Mouse (Mus musculus) midbrain, embryonic 13.5 days (tissue): ENCODE data around the gene Elane. TPM values are rescaled to one million over a fixed set of nuclear protein-coding genes. Genes with fewer than 3 reads are reported as not detected.
A peak's percentile ranks its signal among the peaks of the same experiment; 100 is the strongest.

ENCODE experiments used
- ATAC-seq: fragments of 200-750 bp; cut with Nextera tagmentation; 2 replicates; pipeline ENCODE4 v1.8.0; 2017; ENCODE audit warnings: mild to moderate bottlenecking, moderate TSS enrichment, moderate library complexity
- H3K27ac ChIP-seq: fragments of 300-500 bp; sonication (generic); 2 replicates; pipeline ENCODE4 v1.5.1; 2015; ENCODE audit warnings: inconsistent platforms, mild to moderate bottlenecking, moderate library complexity
- H3K27me3 ChIP-seq: fragments of 300-500 bp; sonication (generic); 2 replicates; pipeline ENCODE4 v1.6.1; 2015; ENCODE audit warnings: mild to moderate bottlenecking, inconsistent platforms
- H3K36me3 ChIP-seq: fragments of 300-500 bp; sonication (generic); 2 replicates; pipeline ENCODE4 v1.6.1; 2015; ENCODE audit warnings: mild to moderate bottlenecking, inconsistent platforms
- H3K4me1 ChIP-seq: fragments of 300-500 bp; sonication (generic); replicated peaks from 2 replicates; pipeline ENCODE4 v1.6.1; 2015; ENCODE audit warnings: inconsistent platforms
- H3K4me2 ChIP-seq: fragments of 300-500 bp; sonication (generic); replicated peaks from 2 replicates; pipeline ENCODE4 v1.6.1; 2015; ENCODE audit warnings: moderate library complexity, mild to moderate bottlenecking, inconsistent platforms
- H3K4me3 ChIP-seq: fragments of 300-500 bp; sonication (generic); replicated peaks from 2 replicates; pipeline ENCODE4 v1.5.1; 2015; ENCODE audit warnings: mild to moderate bottlenecking, inconsistent platforms
- H3K9ac ChIP-seq: fragments of 300-500 bp; sonication (generic); replicated peaks from 2 replicates; pipeline ENCODE4 v1.6.1; 2015; ENCODE audit warnings: mild to moderate bottlenecking, inconsistent platforms
- H3K9me3 ChIP-seq: fragments of 300-500 bp; sonication (generic); 2 replicates; pipeline ENCODE4 v1.6.1; 2016; ENCODE audit warnings: mild to moderate bottlenecking, inconsistent platforms
- WGBS: fragments of 180-500 bp; shearing (Covaris S2); methylation state at CpG from one replicate; pipeline ENCODE4 v1.1.7; 2015; 5-methylcytosine and 5-hydroxymethylcytosine counted together
- polyA plus RNA-seq: library from polyadenylated mRNA; unstranded; fragments of >200 nt; fragmentation: Nextera tagmentation; extraction: Ambion mirVana; gene quantifications from 2 replicates; pipeline ENCODE4 v1.2.1, GENCODE M21; 2015

Gene Elane
- polyA plus RNA-seq, 1 experiment from 2014 or later, result not detected

DNA sequence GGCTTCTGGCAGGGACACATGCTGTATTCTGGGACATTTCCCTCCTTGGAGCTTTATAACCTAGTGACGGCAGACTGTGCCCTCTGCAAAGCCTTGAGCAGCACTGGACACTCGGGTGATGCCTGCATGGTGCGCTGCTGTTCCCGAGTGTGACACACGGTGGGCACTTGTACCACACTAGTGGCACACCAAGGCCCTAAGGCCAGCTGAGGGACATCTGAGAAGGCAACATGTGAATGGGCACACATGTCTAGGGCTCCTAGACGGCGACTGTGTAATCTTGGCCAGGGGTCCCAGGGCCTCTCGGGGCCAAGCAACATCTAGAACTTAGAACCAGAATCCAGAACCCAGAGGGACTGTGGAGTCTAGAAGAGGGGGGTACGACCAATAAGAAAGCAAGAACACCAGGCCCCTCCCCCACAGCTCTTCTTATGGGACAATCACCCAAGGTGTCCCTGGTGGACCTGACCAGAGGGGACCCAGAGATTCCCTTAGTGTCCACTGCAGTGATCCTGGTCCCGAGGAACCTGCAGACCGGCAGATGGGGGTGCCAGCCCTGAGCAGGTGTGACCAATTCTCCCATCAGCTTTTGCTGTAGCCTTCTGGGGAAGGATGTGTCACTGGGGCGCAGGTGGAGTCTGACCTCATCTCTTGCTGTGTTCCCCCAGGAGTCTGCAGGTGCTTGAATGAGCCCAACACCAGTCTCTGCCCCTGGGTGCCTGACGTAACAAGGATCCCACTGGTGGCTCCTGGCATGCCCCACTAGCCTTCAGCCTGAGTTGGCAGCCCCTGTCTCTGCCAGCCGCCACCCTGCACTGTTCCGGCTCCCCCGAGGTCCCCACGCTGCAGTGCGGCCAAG, 44.1 kb downstream of the Elane start:
- no peaks in the 10 kb centered on the region for H3K27me3 ChIP-seq
- peaks cover 73% of the 10 kb centered on the region for H3K4me1 ChIP-seq
- peak overlapping the region; percentile 91 for H3K4me2 ChIP-seq
- peaks cover 41% of the 10 kb centered on the region for H3K36me3 ChIP-seq
- H3K27ac ChIP-seq, result no peak overlapping the region
- no peaks in the 10 kb centered on the region for H3K9me3 ChIP-seq
- ATAC-seq, result no peak
- peak overlapping the region; percentile 3; the same call in 1 of the 2 replicates for H3K9ac ChIP-seq
- peak overlapping the region; percentile 81; the same call in 1 of the 2 replicates for H3K4me3 ChIP-seq
- 89% methylated on average over 18 of the region's 18 CpGs for WGBS

DNA sequence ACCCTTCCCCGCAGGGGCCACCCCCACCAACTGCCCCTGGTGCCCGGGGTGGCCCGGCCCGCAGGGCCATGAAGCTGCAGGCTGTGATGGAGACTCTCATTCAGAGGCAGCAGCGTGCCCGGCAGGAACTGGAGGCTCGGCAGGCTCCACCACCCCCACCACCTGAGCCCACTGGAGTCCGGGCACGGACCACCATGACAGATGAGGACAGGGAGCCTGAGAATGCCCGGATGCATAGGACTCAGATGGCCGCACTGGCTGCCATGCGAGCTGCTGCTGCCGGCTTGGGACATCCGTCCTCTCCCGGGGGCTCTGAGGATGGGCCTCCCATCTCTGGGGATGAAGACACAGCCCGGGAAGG, 44.8 kb downstream of the Elane start:
- H3K9ac ChIP-seq, result no peak overlapping the region; the same call in 1 of the 2 replicates
- no peak overlapping the region for H3K4me3 ChIP-seq
- H3K4me2 ChIP-seq, result no peak overlapping the region
- no peak for ATAC-seq
- H3K27ac ChIP-seq, result no peak overlapping the region
- 81% methylated on average over 16 of the region's 16 CpGs for WGBS
- H3K4me1 ChIP-seq, result peaks cover 69% of the 10 kb centered on the region
- H3K27me3 ChIP-seq, result no peaks in the 10 kb centered on the region
- peaks cover 42% of the 10 kb centered on the region for H3K36me3 ChIP-seq
- H3K9me3 ChIP-seq, result no peaks in the 10 kb centered on the region

GRCm38 (mm10) chr10:79931797-79932196, 45.8 kb downstream of the Elane start:
- Histone ChIP-seq H3K4me2 (no peak overlapping the region), H3K4me1 (peaks cover 68% of the 10 kb centered on the region), H3K4me3 (no peak overlapping the region), H3K27ac (no peak overlapping the region; the same call in 1 of the 2 replicates), H3K9ac (0 out of 2 replicates have a peak overlapping the region, but pooled peaks have one; percentile 54), H3K27me3 (no peaks in the 10 kb centered on the region), H3K36me3 (peaks cover 45% of the 10 kb centered on the region), H3K9me3 (no peaks in the 10 kb centered on the region)
- ATAC-seq, result no peak
- WGBS, result 90% methylated on average over 9 of the region's 9 CpGs

DNA sequence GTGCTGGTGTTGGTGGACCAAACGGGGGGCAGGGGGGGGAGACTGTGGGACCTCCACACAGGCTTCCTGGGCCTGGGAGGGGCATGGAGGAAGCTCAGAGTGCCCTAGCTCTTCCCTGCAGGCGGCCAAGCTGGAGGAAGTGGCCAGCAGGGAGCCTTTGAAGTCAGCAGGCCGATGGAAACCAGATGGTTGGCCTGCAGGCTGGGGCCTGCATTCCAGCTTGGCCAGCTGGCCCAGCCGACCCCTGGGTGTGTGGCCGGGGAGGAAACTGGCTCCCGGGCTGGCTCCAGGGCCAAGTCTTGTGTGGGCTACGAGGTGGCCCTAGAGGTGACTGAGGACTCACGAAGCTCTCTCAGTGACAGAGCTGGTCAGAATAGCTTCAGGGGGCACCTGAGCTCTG, 46.7 kb downstream of the Elane start:
- Histone ChIP-seq H3K9me3 (no peaks in the 10 kb centered on the region), H3K4me2 (0 out of 2 replicates have a peak overlapping the region, but pooled peaks have one; percentile 4), H3K4me1 (peaks cover 74% of the 10 kb centered on the region), H3K27me3 (no peaks in the 10 kb centered on the region), H3K36me3 (peaks cover 53% of the 10 kb centered on the region), H3K9ac (peak overlapping the region; percentile 54), H3K4me3 (no peak overlapping the region), H3K27ac (peak overlapping the region; percentile 22)
- ATAC-seq, result no peak
- 19% methylated on average over 8 of the region's 8 CpGs for WGBS

- peaks cover 57% of the 10 kb centered on the region for H3K36me3 ChIP-seq
- peak overlapping the region; percentile 54; the same call in 1 of the 2 replicates for H3K9ac ChIP-seq
- peak overlapping the region; percentile 22; the same call in 1 of the 2 replicates for H3K27ac ChIP-seq
- 72% methylated on average over 9 of the region's 9 CpGs for WGBS
- no peak overlapping the region for H3K4me3 ChIP-seq
- no peaks in the 10 kb centered on the region for H3K9me3 ChIP-seq
- ATAC-seq, result no peak
- 0 out of 2 replicates have a peak overlapping the region, but pooled peaks have one; percentile 4 for H3K4me2 ChIP-seq
- H3K4me1 ChIP-seq, result peaks cover 73% of the 10 kb centered on the region
- H3K27me3 ChIP-seq, result no peaks in the 10 kb centered on the region
Observed at GRCm38 (mm10) chr10:79933145-79933679, 47.2 kb downstream of the Elane start.

- peaks cover 57% of the 10 kb centered on the region for H3K36me3 ChIP-seq
- no peak overlapping the region for H3K4me2 ChIP-seq
- no peaks in the 10 kb centered on the region for H3K27me3 ChIP-seq
- peaks cover 68% of the 10 kb centered on the region for H3K4me1 ChIP-seq
- H3K27ac ChIP-seq, result no peak overlapping the region; the same call in 1 of the 2 replicates
- ATAC-seq, result no peak
- H3K4me3 ChIP-seq, result no peak overlapping the region
- 29% methylated on average over 6 of the region's 6 CpGs for WGBS
- H3K9ac ChIP-seq, result no peak overlapping the region
- H3K9me3 ChIP-seq, result no peaks in the 10 kb centered on the region
Observed at GRCm38 (mm10) chr10:79933861-79934260, 47.8 kb downstream of the Elane start.

- Histone ChIP-seq H3K4me1 (peaks cover 64% of the 10 kb centered on the region), H3K9ac (no peak overlapping the region)
- WGBS, result 74% methylated on average over 13 of the region's 13 CpGs
Observed at GRCm38 (mm10) chr10:79934272-79934721, 48.2 kb downstream of the Elane start.

GRCm38 (mm10) chr10:79934794-79935569, 48.9 kb downstream of the Elane start:
- Histone ChIP-seq H3K4me3 (no peak overlapping the region), H3K4me1 (peaks cover 57% of the 10 kb centered on the region), H3K4me2 (no peak overlapping the region), H3K27ac (0 out of 2 replicates have a peak overlapping the region, but pooled peaks have one; percentile 39), H3K9me3 (no peaks in the 10 kb centered on the region), H3K27me3 (no peaks in the 10 kb centered on the region), H3K36me3 (peaks cover 57% of the 10 kb centered on the region), H3K9ac (no peak overlapping the region)
- no peak for ATAC-seq
- 90% methylated on average over 16 of the region's 16 CpGs for WGBS

More at GRCm38 (mm10) chr10:79934272-79934721, 48.2 kb downstream of the Elane start:
- Histone ChIP-seq H3K27me3 (no peaks in the 10 kb centered on the region), H3K27ac (peak overlapping the region; percentile 35; the same call in 1 of the 2 replicates), H3K36me3 (peaks cover 57% of the 10 kb centered on the region), H3K9me3 (no peaks in the 10 kb centered on the region), H3K4me3 (no peak overlapping the region), H3K4me2 (no peak overlapping the region)
- peak; percentile 32 for ATAC-seq

DNA sequence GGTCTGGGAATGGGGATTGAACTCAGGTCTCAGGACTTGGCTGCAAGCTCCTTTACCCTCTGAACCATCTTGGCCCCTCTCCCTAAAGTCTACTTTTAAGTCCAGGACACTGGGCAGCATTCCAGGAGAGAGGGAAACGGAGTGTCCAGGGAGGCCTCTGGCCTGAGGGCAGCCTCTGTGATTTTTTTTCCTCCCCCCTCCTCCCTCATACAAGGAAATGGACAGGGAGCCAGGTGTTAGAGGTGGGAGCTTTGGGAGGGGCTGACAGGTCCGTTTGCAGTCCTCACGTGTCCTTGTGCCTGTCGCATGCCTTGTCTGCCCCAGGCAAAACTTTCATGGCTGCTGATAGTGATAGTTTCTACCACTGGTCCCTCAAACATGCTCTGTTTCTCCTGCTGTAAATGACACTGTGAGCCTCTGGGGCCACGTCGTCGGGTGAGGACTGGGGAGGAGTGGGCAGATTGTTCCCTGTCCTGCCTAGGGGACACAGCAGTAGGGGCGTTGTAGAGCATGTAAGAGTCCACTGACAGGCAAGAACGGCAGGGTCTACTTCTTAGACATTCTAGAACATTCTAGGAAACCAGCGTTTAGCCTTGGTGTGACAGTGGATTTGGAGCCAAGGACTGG, 50.4 kb downstream of the Elane start:
- Histone ChIP-seq H3K27ac (peak overlapping the region; percentile 9; the same call in 1 of the 2 replicates), H3K4me1 (peaks cover 44% of the 10 kb centered on the region), H3K27me3 (no peaks in the 10 kb centered on the region), H3K36me3 (peaks cover 56% of the 10 kb centered on the region), H3K9ac (no peak overlapping the region), H3K4me2 (no peak overlapping the region), H3K9me3 (no peaks in the 10 kb centered on the region), H3K4me3 (no peak overlapping the region)
- no peak for ATAC-seq
- WGBS, result 81% methylated on average over 10 of the region's 10 CpGs

DNA sequence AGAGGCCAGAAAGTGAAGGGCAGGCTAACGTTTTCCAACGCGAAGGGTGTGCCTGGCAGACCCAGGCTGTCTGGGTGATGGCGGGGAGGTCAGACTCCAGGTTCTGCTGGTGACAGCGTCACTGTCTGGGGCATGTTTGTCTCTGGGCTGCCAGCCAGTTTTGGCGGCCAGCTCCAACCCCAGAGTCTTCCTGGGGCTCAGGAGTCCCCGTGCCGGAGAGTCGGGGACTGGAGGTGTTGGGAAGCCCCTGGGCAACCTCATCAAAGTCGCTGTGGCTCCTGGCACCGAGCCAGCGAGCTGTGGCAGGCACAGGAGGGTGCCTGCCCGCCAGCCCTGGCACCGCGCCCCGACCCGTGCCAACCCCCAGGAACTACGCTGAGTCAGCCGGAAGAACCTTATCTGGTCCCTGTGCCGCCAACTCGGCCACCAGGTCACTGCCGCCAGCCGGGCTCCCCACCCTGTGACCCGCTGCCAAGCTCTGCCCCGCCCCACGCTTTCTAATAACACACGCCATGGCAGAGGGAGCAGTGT, 50.9 kb downstream of the Elane start:
- no peak for ATAC-seq
- Histone ChIP-seq H3K27ac (0 out of 2 replicates have a peak overlapping the region, but pooled peaks have one; percentile 9), H3K27me3 (no peaks in the 10 kb centered on the region), H3K9ac (no peak overlapping the region), H3K4me2 (no peak overlapping the region), H3K4me3 (no peak overlapping the region), H3K36me3 (peaks cover 56% of the 10 kb centered on the region), H3K4me1 (peaks cover 42% of the 10 kb centered on the region), H3K9me3 (no peaks in the 10 kb centered on the region)
- 72% methylated on average over 27 of the region's 27 CpGs for WGBS
